Mouse (Mus musculus) regulatory T cell (primary cell): ENCODE measurements around the gene Dclk1.

ENCODE experiments used
- in situ Hi-C: fragments of 300-600 bp; cut with MboI, MseI; formaldehyde crosslinking; loops from one replicate; pipeline ENCODE4 v1.15.1; 2025; ENCODE audit warnings: high pct_unique_total_duplicates

The Dclk1 gene

GRCm38 (mm10) chr3:55333511-55333910 lies 91.3 kb downstream of the Dclk1 start:
- in situ Hi-C loops = no loop called here

GRCm38 (mm10) chr3:55336895-55337294 lies 94.7 kb downstream of the Dclk1 start:
- in situ Hi-C loops = no loop called here

- in situ Hi-C loops = no loop called here
These were observed 95.5 kb downstream of the Dclk1 start for GRCm38 (mm10) chr3:55337671-55338070.

- in situ Hi-C loops = no loop called here
These were observed 100.3 kb downstream of the Dclk1 start for GRCm38 (mm10) chr3:55342445-55342844.

- in situ Hi-C loops = no loop called here
These were observed 105.3 kb downstream of the Dclk1 start for GRCm38 (mm10) chr3:55347371-55348025.

GRCm38 (mm10) chr3:55348026-55348390 lies 105.8 kb downstream of the Dclk1 start:
- in situ Hi-C loops = no loop called here

- in situ Hi-C loops = loop anchor here (5.0 kb wide), 2 partner anchors 193 to 268 kb away; no protein-coding TSS in a partner anchor
These were observed 108.0 kb downstream of the Dclk1 start for GRCm38 (mm10) chr3:55350194-55350593.

GRCm38 (mm10) chr3:55351281-55352052 lies 109.3 kb downstream of the Dclk1 start:
- in situ Hi-C loops = loop anchor here (5.0 kb wide), 2 partner anchors 194 to 269 kb away; no protein-coding TSS in a partner anchor

- in situ Hi-C loops = loop anchor here (5.0 kb wide), 2 partner anchors 195 to 270 kb away; no protein-coding TSS in a partner anchor
These were observed 110.4 kb downstream of the Dclk1 start for GRCm38 (mm10) chr3:55352529-55352928.

- in situ Hi-C loops = loop anchor here (5.0 kb wide), 2 partner anchors 196 to 271 kb away; no protein-coding TSS in a partner anchor
These were observed 111.0 kb downstream of the Dclk1 start for GRCm38 (mm10) chr3:55353169-55353568.

- in situ Hi-C loops = loop anchor here (5.0 kb wide), 2 partner anchors 197 to 272 kb away; no protein-coding TSS in a partner anchor
These were observed 111.8 kb downstream of the Dclk1 start for GRCm38 (mm10) chr3:55353909-55354511.

- in situ Hi-C loops = loop anchor here (5.0 kb wide), 2 partner anchors 197 to 272 kb away; no protein-coding TSS in a partner anchor
These were observed 112.6 kb downstream of the Dclk1 start for GRCm38 (mm10) chr3:55354765-55355164.

GRCm38 (mm10) chr3:55358486-55358885 lies 116.3 kb downstream of the Dclk1 start:
- in situ Hi-C loops = no loop called here

GRCm38 (mm10) chr3:55360836-55361235 lies 118.7 kb downstream of the Dclk1 start:
- in situ Hi-C loops = no loop called here

GRCm38 (mm10) chr3:55367166-55367565 lies 125.0 kb downstream of the Dclk1 start:
- in situ Hi-C loops = no loop called here

- in situ Hi-C loops = no loop called here
These were observed 127.0 kb downstream of the Dclk1 start for GRCm38 (mm10) chr3:55369156-55369555.

- in situ Hi-C loops = loop anchor here (5.0 kb wide), 1 partner anchor 419 kb away; no protein-coding TSS in a partner anchor
These were observed 131.5 kb downstream of the Dclk1 start for GRCm38 (mm10) chr3:55373689-55374088.

- in situ Hi-C loops = loop anchor here (25.0 kb wide), 2 partner anchors 284 to 859 kb away; no protein-coding TSS in a partner anchor
These were observed 136.4 kb downstream of the Dclk1 start for GRCm38 (mm10) chr3:55378591-55378990.

GRCm38 (mm10) chr3:55380471-55380870 lies 138.3 kb downstream of the Dclk1 start:
- in situ Hi-C loops = loop anchor here (25.0 kb wide), 2 partner anchors 282 to 857 kb away; no protein-coding TSS in a partner anchor

- in situ Hi-C loops = loop anchor here (25.0 kb wide), 2 partner anchors 270 to 845 kb away; no protein-coding TSS in a partner anchor
These were observed 150.4 kb downstream of the Dclk1 start for GRCm38 (mm10) chr3:55392605-55393004.

GRCm38 (mm10) chr3:55393549-55393948 lies 151.4 kb downstream of the Dclk1 start:
- in situ Hi-C loops = loop anchor here (25.0 kb wide), 2 partner anchors 269 to 844 kb away; no protein-coding TSS in a partner anchor

GRCm38 (mm10) chr3:55396792-55397191 lies 154.6 kb downstream of the Dclk1 start:
- in situ Hi-C loops = loop anchor here (25.0 kb wide), 2 partner anchors 266 to 841 kb away; no protein-coding TSS in a partner anchor
